Mouse (Mus musculus) urinary bladder, postnatal 10 days (tissue): ENCODE measurements at regions not wholly inside any gene's neighbourhood (a gene's known extent, or its start where the extent isn't known, plus 50 kb on each side); places are given as distances from the start of the nearest gene placed in this dataset.

ENCODE experiments used
- DNase-seq: peaks from one replicate; pipeline ENCODE4 v3.0.0; 2022; ENCODE audit warnings: low spot score

- no peak for DNase-seq
Observed at GRCm38 (mm10) chr3:52422826-52423225, 154.7 kb downstream of the Foxo1 start.

- no peak for DNase-seq
Observed at GRCm38 (mm10) chr3:52416261-52416660, 148.1 kb downstream of the Foxo1 start.

DNA sequence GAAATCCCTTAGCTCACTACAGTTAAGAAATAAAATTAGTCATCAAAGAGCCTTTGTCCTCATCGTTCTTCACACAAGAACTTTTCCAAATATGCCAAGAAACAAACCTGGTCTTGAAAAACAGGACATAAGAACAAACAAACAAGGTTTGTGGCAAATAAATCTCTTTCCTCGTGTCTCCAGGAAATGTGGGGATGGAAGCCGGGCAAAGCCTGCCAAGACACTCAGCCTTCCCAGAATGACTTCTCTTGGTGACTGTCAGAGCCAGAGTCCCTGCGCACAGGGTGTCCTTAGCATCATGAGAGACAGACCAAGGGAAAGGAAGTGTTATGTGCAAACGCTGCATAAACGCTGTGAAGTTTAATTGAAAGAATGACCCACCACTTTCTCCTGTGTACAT, 147.2 kb downstream of the Foxo1 start:
- DNase-seq, result no peak

DNA sequence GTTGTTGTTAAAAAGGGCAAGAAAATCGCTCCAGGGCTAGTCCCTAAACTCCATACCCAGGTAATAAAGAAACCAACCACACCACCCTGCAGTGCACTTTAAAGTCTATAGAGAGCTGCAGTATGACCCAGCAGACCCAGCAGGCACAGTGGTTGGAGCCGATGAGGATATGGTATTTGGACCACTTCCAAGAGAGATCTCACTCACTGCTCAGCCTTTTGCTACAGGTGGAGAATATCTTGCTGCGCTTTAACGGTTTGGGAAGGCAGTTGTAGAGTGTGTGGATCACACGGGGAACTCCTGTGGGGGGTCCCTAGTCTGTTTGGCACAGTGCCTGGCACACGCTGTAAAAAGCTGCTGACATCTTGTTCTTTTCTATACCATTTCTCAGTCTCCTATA, 145.9 kb downstream of the Foxo1 start:
- DNase-seq, result no peak

DNA sequence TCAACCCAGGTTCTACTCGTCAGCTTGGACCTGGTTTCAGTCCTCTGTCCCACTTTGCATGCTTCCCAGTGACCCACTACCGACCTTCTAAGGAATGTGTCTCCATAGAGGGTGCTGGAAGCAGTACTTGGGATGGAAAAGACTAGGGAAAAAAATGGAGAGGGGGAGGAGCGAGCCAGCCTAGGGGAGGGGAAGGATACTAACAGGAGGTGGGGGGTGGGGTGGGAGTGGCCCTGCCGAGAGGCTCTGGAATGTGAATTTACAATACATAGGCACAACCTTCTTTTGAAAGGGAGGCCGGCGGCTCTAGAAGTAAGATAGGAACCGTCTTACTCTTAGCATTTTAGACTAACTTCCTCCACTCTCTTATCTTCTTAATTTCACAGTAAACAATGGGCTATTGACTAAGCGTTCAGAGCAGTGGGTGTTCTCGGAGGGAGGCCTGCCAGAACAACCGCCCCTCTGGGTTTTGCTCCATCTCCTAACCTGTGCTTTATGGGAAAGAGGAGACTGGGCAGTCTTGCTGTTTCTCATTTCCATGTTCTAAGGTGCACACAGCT, 145.1 kb downstream of the Foxo1 start:
- no peak for DNase-seq

DNA sequence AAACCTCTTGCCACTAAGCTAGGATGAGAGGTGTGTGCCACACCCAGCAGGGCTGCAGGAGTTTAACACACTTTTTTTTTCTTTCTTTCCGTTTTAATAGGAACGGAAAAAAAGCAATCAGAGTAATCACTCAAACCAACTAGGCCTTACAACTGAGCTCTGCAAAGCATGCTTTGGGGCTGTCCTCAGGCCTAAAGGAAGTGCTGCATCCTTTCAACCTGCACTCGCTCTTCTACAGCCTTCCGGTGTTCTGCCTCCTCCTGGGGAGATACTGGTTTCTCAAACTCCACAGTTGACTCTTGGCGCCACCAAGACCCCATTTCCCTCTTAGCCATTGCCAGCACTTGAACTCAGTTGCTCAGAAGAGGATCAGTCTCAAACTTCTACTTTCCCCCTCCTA, 143.2 kb downstream of the Foxo1 start:
- DNase-seq, result no peak

DNA sequence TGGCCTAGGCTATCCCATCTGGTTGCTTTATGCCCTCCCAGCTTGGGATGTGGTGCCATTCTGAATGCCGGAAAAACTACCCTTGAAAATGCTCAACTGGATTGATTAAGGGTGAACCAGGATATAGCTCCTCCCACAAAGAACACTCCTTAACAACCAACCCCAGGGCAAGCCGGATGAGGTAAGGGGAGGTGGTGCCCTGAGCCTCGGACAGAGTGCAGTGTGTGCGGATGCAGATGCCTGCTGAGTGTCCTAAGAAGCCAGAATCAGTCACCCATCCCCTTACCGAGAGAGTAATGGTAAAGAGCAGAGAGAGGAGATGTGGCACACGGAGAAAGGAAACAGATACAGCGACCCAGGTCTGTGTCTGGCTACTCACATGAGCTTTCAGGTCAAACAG, 141.3 kb downstream of the Foxo1 start:
- DNase-seq, result no peak

- no peak for DNase-seq
Observed at GRCm38 (mm10) chr3:52406778-52407318, 138.7 kb downstream of the Foxo1 start.

DNA sequence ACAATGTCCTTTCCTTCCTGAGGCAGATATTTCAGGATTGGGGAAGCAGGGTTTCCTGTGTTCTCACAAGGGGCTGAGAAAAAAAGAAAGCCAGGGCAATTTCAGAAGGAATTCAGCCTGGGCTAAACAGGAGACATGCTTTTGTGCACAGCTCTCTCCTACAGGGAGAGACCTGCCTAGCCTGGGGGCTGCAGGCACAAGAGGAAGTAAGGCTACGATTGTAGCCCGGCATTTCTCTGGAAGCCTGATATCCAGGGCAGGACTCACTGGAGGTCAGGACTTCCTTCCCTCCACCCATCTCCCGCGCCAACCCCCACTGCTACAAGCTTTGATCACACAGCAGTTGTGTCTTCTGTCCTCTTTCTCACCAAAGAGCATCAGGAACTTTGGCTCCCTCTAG, 136.5 kb downstream of the Foxo1 start:
- DNase-seq, result no peak

DNA sequence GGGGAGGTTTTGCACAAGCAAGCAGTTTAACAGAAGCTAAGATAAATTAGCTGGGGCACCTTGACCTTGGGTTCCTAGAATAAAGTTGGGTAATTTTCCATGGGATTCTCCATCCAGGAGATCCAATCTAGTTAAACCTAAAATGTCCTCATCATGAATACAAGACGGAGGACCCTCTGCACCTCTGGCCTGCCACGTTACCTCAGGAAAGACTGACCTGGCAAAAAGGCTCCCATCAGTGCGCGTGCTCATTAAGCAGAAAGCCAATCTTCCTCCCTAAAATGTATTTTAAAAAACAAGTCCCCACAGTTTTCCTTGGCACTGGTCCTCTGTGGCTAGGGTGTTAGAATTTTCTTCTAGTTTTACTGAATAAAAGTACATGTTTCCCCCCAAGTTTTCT, 134.9 kb downstream of the Foxo1 start:
- no peak for DNase-seq
